Mouse (Mus musculus) lung, adult 2 months (tissue): ENCODE measurements around the gene Nap1l1. TPM values are rescaled to one million over a fixed set of nuclear protein-coding genes. Genes with fewer than 3 reads are reported as not detected.
"Not testable (repeated sequence)": the region's sequence is repeated elsewhere in the genome, so short reads cannot be mapped to it uniquely, and the experiment has no call there.

Experiments used
- DNase-seq: peaks from one replicate; pipeline ENCODE4 v3.0.0; 2022
- H3K4me1 ChIP-seq: fragments of 200-500 bp; 2 replicates; pipeline ENCODE4 v1.6.1; 2011; ENCODE audit warnings: low read length; ENCODE audit not compliant: control insufficient read depth, insufficient read depth
- H3K4me3 ChIP-seq: fragments of 200-500 bp; replicated peaks from 2 replicates; pipeline ENCODE3; 2011; ENCODE audit warnings: low read depth, mild to moderate bottlenecking, control low read depth, low read length; ENCODE audit errors: extremely low read depth
- CTCF ChIP-seq: fragments of 200-500 bp; IDR thresholded peaks from 2 replicates; pipeline ENCODE4 v1.5.1; 2011; ENCODE audit warnings: mild to moderate bottlenecking, low read length, control low read depth; ENCODE audit not compliant: insufficient read depth
- POLR2A ChIP-seq: fragments of 200-500 bp; IDR thresholded peaks from 2 replicates; pipeline ENCODE4 v1.6.1; 2011; ENCODE audit warnings: low read depth, mild to moderate bottlenecking, control low read depth, low read length, borderline replicate concordance; ENCODE audit errors: extremely low read depth
- WGBS: fragments of 180-500 bp; shearing (Covaris S2); methylation state at CpG from one replicate; pipeline ENCODE4 v1.1.7; 2018; 5-methylcytosine and 5-hydroxymethylcytosine counted together
- polyA plus RNA-seq: library from polyadenylated mRNA; depleted of rRNA; stranded (reverse); fragments of >200 nt; gene quantifications from 2 replicates; pipeline ENCODE4 v1.2.3, GENCODE M21; 2012

Nap1l1 gene
- polyA plus RNA-seq, 1 experiment: 20.7 TPM

DNA sequence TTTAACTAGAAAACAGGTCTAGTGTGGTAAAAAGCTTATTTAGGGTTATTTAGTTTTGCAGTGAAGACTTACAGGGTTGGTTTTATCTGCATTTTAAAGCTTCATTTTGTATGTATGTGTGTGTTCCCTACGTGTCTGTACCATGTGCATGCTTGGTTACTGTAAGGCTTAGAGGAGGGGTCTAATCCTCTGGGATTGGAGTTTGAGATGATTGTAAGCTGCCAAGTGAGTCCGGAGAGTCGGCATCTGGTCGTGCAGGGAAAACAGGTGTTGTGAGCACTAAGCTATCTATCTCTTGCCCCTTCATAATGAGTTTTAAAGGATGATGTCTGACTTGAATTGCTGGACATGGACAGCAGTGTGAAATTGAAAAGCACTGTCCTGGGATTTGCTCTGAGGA is 3.3 kb downstream of the Nap1l1 start:
- H3K4me3 ChIP-seq: no peak overlapping the region
- peaks cover 8% of the 10 kb centered on the region for H3K4me1 ChIP-seq
- 69% methylated on average over 4 of the region's 4 CpGs for WGBS
- TF ChIP-seq POLR2A (no peak), CTCF (no peak)
- no peak for DNase-seq

GRCm38 (mm10) chr10:111476989-111477510 is 4.0 kb downstream of the Nap1l1 start:
- no peak for DNase-seq
- 58% methylated on average over 6 of the region's 6 CpGs for WGBS

DNA sequence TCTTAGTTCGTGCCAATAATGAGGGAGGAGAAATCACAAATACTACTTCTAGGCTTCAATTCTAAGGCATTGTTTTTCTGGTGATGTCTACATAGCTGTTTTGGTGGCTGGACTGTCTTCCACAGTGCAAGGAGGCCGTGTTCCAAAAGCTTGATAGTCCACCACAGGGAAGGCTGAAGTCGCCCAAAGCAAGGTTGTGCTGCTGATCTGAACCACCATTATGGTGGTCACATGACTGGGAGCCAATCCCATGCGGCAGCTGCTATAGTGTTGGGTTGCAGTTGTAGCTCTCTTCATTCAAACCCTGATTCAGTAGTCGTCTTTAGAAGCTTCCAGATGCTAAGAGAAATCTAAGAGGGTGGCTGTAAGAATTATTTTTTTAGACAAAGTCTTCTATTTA is 6.6 kb downstream of the Nap1l1 start:
- no peak for DNase-seq
- WGBS: 84% methylated on average over 5 of the region's 5 CpGs
- Histone ChIP-seq H3K4me3 (no peak overlapping the region), H3K4me1 (peaks cover 4% of the 10 kb centered on the region; the same call in 1 of the 2 replicates)
- TF ChIP-seq POLR2A (no peak), CTCF (no peak)

More at GRCm38 (mm10) chr10:111476989-111477510, 4.0 kb downstream of the Nap1l1 start:
- no peak for TF ChIP-seq POLR2A
- TF ChIP-seq CTCF: no peak
- Histone ChIP-seq H3K4me3 (no peak overlapping the region), H3K4me1 (peaks cover 8% of the 10 kb centered on the region)

DNA sequence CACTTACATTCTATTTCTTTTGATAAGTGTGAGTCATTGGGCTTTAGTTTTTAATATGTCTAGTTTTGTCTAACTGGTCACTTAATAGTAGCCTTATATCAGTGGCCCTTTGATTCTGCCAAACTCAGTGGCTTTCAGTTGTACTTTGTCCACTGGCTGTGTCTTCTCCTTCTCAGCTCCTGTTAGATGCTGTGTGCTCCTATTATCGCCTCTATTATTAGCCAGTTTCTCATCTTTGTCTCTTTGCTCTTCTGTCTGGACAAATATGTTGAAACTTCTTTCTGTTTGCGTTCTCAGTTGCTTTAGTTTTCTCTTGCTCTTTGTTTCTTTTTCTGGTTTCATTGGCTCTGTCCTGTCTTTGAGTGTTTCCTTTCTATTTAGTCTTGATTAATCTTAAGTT is 9.6 kb downstream of the Nap1l1 start:
- 80% methylated on average over 2 of the region's 2 CpGs for WGBS
- TF ChIP-seq POLR2A (no peak), CTCF (no peak)
- peaks cover 2% of the 10 kb centered on the region; the same call in 1 of the 2 replicates for H3K4me1 ChIP-seq
- no peak for DNase-seq
- H3K4me3 ChIP-seq: no peak overlapping the region

GRCm38 (mm10) chr10:111484079-111484478 is 11.1 kb downstream of the Nap1l1 start:
- 54% methylated on average over 5 of the region's 5 CpGs for WGBS
- DNase-seq: no peak
- Histone ChIP-seq H3K4me1 (peaks cover 2% of the 10 kb centered on the region; the same call in 1 of the 2 replicates), H3K4me3 (no peak overlapping the region)
- TF ChIP-seq CTCF: no peak
- TF ChIP-seq POLR2A: no peak

GRCm38 (mm10) chr10:111488793-111489192 is 15.8 kb downstream of the Nap1l1 start:
- 79% methylated on average over 2 of the region's 2 CpGs for WGBS
- no peak overlapping the region for H3K4me3 ChIP-seq
- no peak for DNase-seq
- TF ChIP-seq CTCF (no peak), POLR2A (no peak)
- H3K4me1 ChIP-seq: no peaks in the 10 kb centered on the region

DNA sequence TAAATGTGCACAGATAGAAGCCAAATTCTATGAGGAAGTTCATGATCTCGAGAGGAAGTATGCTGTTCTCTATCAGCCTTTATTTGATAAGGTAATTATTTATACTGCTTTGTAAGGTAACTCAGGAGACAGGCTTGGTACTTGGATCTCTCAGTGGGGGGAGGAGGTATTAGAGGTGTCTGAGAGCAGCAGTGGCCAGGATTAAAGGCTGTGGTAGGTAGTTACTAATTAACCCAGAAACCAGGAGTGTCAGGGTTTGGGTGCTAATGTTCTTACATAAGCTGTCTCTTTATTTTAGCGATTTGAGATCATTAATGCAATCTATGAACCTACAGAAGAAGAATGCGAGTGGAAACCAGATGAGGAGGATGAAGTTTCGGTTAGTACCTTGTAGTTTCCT is 17.1 kb downstream of the Nap1l1 start:
- not testable (repeated sequence) for H3K4me1 ChIP-seq, H3K4me3 ChIP-seq, DNase-seq
- WGBS: 69% methylated on average over 4 of the region's 4 CpGs

GRCm38 (mm10) chr10:111495888-111496287 is 22.9 kb downstream of the Nap1l1 start:
- no peak for DNase-seq
- H3K4me1 ChIP-seq: no peaks in the 10 kb centered on the region
- H3K4me3 ChIP-seq: no peak overlapping the region
- WGBS: 85% methylated on average over 7 of the region's 7 CpGs
- no peak for TF ChIP-seq POLR2A
- TF ChIP-seq CTCF: no peak

DNA sequence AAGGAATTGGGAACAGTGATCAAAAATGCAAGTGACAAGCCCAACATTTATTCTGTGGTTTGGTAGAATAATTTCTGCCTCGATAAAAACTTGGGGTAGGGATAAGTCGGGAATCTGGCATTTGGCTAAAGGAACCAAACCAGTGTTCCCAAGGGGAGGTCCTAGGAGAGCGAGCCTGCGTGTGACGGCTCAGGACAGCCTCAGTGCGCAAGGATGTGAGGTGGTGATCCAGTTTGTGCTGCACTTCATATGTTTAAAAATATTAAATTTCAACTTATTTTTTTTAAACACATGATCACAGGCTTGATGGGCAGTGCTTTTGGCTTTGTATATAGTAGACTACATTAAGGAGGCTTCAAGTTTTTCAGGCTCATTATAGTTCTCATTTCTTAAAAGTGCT is 26.9 kb downstream of the Nap1l1 start:
- H3K4me1 ChIP-seq: 0 out of 2 replicates have a peak, but pooled peaks cover 2% of the 10 kb centered on the region
- TF ChIP-seq CTCF (no peak), POLR2A (no peak)
- 74% methylated on average over 6 of the region's 6 CpGs for WGBS

GRCm38 (mm10) chr10:111503071-111503470 is 30.0 kb downstream of the Nap1l1 start:
- peak; percentile 84 for DNase-seq
- TF ChIP-seq POLR2A (no peak), CTCF (peak; percentile 50)
- no peak overlapping the region for H3K4me3 ChIP-seq
- WGBS: under 1% methylated on average over 3 of the region's 3 CpGs
- H3K4me1 ChIP-seq: 0 out of 2 replicates have a peak, but pooled peaks cover 2% of the 10 kb centered on the region

More for the DNA sequence above, 26.9 kb downstream of the Nap1l1 start:
- H3K4me3 ChIP-seq: no peak overlapping the region
- DNase-seq: no peak

GRCm38 (mm10) chr10:111503716-111504115 is 30.7 kb downstream of the Nap1l1 start:
- Histone ChIP-seq H3K4me3 (no peak overlapping the region), H3K4me1 (0 out of 2 replicates have a peak, but pooled peaks cover 2% of the 10 kb centered on the region)
- 29% methylated on average over 10 of the region's 10 CpGs for WGBS
- no peak for TF ChIP-seq POLR2A
- no peak for TF ChIP-seq CTCF
- DNase-seq: no peak
